Mouse (Mus musculus): ENCODE measurements around the gene Hnrnpl.

- no peak for TF ChIP-seq CTCF (IDR thresholded peaks at IDR 0.05; ENCODE audit: insufficient read depth, low read length)
- TF ChIP-seq POLR2A (IDR thresholded peaks at IDR 0.05; ENCODE audit: borderline replicate concordance, extremely low read depth, low read depth, low read length) = no peak; the same call in 1 of the 2 replicates
These were observed 9.2 kb downstream of the Hnrnpl start for GRCm38 (mm10) chr7:28817524-28817923.
